Mouse (Mus musculus) monocyte, adult 2 months (primary cell): ENCODE results near the gene Gm20388.

ENCODE experiments used
- DNase-seq, 2 experiments: peaks; one replicate each; pipeline ENCODE4 v3.0.0; 2022; ENCODE audit warnings: low spot score in 2 of 2, low read depth in 1 of 2

The Gm20388 gene

DNA sequence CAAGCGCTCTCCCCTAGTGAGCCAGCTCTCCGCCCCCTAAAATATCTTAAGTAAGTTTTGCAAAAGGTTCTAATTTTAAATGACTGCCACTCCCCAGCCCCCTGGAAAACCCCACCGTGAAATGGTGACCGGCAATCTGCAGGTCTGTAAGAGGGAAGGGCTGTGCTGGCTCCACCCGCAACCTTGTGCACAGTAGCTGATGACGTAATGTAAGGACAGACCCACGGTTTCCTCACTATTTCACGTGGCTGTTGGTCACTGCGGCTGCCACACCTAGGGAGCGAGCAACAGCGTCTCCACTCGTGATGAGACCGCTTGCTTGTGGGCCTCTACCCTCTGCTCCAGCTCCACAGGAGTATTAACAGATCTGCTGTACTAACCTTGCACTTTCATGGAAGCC lies 1895.5 kb downstream of the Gm20388 start:
- no peak for DNase-seq

DNA sequence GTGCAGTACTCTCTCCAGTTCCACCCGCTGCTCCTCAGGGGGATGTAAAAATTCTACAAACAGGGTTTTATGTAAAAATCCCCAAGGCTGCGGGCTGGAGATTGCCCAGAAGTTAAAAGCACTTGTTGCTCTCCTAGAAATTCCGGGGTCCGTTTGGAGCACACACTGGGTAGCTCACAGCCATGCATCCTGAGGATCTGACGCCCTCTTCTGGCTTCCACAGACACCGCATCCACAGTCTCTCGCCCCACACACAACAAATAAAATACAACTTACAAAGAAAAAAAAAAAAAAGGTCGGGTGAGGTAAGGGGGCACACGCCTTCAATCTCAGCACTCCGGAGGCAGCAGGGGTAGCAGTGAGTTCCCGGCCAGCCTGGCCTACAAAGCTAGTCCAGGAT lies 1897.4 kb downstream of the Gm20388 start:
- DNase-seq, result no peak

DNA sequence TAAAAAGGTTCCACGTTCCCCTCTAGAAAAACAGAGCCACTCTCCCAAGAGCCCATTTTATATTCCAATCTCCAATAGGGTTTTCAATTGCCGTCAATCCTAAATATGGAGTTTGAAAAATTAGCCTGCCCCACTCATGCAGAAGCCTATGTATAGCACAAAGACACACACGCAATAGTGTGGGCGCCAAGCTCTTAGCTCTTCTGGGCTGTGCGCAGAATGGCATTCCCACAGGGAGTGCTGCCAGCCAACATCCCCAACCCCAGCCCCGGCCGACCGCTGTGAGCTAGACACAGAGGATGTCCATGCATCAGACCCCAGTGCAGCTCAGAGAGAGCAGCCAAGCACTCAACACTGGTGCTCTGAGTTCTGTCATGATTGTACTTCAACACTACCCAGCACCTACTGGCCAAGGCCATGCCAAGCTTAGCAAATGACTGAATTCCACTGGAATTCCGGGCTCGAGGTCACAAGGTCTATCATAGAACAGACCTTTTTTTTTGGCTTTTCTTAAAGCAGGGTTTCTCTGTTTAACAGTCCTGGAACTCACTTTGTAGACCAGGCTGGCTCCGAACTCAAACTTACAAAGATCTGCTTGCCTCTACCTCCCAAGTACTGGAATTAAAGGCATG lies 1899.0 kb downstream of the Gm20388 start:
- no peak for DNase-seq

DNA sequence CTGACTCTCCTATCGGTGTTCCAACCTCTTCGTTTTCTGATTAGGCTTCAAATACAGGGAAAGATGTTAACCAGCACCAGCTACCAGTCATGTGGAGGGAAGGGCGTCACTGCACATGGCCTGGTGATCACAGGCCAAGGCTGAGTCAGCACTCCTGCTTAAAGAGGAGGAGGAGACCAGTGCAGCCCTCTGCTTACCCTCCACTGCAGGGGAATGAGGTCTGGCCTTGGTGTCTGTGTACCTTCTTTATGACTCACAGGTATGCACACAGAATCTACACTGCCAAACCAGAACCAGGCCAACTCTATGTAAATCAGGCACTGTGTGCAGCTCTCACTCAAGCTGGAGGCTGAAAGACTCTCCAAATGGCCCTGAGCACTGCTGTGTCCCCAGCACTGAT lies 1900.9 kb downstream of the Gm20388 start:
- DNase-seq, result no peak

DNA sequence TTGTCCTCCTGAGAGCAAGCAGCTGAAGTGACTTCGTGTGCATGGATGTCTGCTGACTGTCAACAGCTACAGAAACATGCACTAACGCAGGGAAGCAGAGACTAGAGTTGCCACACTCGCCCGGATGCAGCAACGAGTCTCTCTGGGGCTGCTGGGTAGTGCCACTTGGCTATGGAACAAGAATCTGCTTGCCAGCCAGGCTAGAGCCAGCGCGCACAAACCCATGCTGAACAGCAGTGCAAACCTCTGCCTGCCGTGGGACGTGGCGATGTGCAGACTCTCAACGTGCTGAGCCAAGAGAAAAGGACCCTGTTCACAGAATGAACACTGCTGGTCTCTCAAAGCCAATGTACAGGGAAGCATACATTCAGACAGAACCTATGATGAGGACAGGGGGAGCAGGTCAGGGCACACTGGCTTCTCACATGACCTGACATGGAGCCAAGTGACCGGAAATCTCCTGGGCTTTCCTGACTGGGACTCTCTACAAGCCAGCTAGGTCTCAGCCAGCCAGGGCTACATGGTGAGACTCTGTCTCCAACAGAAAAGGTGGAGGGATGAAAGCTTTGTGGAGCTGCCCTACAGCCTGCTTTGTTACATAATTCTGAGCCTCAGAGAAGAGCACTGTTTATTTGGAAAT lies 1901.4 kb downstream of the Gm20388 start:
- no peak for DNase-seq

DNA sequence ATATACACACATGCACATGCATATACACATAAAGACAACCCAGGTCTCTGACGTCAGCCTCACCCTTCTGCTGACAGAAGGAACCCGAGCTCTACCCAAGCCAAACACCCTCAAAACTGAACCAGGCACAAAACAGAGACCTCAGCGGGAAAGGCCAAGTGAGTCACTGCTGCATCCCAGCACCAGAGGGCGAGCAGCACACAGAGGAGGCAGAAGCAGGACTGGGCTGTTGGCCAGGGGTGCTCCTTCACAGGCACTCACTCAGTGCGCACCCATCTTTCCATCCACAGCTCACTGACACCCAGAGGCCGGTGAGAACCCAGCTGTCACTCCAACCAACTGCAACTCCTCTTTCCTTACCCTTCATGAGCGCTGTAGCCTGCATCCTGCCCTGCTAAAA lies 1907.6 kb downstream of the Gm20388 start:
- no peak for DNase-seq

DNA sequence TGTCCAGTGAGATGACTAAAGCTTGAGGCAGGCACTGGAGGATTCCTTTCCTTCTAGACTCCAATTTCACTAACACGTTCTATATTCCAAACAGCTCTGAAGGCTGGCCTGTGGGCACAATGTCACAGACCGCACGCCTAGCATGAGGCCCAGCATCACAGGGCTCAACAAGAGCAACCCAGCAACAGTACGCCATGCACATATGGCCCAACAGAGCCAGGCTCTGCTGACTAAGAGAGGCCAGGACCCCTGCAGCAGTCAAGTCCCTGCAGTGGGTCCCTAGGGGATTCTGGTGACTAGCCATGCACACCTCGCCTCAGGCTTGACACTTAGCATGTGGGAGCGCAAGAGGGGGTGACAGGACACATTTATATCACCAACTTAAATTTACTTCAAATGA lies 1910.2 kb downstream of the Gm20388 start:
- DNase-seq, result no peak

DNA sequence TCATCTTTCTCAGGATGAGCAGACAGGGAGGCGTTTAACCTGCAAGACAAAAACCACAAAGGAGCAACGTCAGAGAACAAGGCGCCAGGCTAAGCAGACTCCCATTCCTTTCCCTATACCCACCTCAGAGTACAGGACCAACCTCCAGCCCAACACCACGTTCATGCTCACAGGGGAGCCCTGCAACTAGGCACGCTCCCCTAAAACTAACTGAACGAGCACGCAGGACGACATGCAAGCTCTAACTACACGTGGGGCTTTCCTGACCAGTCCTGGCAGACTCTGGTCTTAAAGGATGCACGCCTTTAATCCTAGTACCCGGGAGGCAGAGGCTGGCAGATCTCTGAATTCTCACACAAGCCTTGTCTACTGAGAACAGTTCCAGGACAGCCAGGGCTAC lies 1910.7 kb downstream of the Gm20388 start:
- no peak for DNase-seq

DNA sequence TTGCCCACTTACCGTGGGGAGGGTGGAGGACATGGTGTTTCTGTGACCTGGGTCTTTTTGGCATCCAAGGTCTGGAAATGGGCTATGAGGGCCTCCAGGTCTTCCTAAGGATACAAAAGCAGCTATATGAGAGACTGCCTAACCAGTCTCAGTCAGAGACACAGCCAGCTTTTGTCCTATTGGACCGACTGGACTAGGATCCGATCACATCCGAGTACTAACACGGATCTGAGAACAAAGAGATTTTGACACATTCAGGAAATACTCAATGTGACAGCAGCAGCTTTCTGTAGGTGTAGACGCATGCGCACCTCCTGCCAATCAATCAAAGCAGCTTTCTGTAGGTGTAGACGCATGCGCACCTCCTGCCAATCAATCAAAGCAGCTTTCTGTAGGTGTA lies 1911.1 kb downstream of the Gm20388 start:
- no peak for DNase-seq

DNA sequence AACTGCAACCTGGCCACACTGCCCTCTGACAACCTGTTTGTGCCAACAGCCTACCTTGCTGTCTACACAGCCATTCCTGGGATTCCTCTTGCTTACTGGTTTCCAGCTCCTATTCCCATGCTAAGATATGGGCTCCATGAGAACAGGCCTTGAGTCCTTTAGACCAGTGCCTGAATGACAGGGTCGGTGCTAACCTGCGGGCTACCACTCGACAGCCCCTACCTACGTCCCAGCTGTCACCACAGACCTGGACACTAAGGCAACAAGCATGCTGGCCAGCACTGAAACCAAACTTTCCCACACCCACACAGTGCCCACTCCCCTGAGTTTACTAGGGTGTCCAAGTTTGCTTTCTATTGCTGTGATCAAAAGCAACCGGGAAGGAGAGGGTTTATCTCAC lies 1917.1 kb downstream of the Gm20388 start:
- no peak for DNase-seq

DNA sequence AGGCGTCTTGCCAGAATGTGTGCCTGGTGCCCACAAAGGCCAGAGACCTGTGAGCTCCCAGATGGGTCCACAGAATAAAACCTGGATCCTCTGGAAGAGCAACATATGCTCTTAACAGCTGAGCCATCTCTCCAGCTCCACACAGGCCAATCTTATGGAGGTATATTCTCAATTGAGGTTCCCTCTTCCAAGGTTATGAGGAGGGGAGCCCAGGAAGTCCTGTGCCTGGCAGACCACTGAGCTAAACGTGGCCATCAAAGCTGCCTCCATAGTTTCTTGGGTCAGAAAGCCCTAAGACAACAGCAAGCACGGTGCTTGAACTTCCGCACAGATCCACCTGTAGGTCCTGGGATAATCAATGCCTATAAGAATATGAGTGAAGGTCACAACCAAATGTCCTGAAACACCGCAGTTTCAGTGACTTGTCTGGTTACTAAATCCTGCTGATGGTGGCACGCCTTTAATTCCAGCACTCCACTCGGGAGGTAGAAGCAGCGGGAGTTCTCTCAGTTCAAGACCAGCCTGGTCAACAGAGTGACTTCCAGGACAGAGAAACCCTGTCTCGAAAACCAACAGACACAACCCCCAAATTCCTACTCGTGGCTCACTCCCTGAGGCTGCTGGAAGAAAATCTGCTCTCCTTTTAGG lies 1917.9 kb downstream of the Gm20388 start:
- no peak for DNase-seq

DNA sequence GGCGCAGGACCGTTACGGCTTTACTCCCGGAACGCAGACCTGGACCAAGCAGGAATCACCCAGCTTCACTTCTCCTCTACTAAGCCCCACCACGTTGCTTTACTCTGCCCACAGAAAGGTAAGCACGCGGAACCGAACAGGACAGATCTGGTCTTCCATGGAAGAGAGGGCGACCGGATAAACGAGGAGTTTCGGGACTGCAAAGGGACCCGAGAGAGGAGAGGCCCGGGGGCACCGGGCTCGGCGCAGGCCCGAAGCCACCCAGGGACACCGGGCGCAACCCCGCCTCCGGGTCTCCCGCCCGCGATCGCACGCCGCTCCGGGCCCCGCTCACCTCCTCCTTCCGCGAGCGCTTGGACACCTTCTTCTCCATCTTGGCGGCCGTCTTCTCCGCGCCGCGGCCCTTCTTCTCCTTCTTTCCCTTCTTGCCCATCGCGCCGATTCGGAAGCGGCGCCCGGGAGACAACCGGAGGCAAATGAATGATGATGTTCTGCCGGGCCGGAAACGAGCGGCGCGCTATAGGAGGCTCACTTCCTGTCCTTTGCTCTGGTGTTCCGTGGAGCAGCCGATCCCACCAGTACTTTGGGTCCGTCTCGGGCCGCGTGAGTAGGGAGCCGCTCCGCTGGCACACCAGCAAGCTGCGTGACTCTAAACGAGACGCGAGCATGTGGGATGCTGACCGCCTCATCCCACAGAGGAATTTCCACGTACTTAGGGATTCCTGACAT lies 1918.6 kb downstream of the Gm20388 start, which contains the start of gene Klhdc4:
TSS of gene Klhdc4 (minus strand) at position 522 of the 729 bp plus-strand sequence.
- peak; percentile 60 to 80 for DNase-seq

DNA sequence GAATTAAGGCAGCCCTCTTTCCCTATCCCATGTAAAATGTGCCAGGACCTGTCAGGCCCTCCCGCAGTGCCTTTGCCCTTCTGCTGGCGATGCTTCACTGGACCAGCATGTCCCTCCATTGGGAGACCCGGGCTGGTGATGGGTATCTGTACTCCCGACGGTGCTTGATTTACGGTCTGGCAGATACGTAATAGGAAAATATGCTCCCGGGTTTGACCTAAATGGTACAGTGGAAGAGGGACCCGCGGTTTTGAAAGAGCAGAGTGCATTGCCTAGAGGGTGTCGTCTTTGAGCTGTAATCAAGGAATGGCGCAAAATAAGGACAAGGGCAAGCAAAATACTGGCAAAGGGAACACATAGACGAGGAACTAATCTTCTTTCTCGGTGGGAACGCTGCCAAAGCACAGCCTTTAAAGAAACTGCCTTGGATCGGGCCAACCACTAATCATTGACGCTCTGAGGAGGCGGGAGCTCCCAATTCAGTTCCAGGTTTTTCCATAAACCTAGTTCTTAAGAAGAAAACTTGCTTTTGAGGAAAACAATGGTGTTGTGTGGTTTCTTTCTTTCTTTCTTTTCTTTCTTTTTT lies 1919.2 kb downstream of the Gm20388 start:
- DNase-seq, result no peak

DNA sequence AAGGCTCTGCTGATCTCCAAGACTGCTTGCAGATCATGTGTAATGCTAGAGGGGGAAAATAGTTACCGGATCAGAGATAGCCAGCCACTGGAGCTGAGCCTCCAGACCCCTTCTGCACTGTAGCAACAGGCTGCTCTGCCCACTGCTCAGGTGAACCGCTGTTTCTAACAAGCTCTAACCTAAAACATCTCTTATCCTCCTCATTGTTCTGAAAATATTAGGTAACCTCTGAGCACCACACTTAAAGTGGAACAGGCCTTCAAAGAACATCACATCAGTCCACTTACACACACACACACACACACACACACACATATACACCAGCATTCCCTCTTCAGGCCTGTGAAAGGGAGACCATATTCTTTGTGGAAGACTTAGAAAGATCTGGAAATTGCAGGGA lies 1921.4 kb downstream of the Gm20388 start:
- no peak for DNase-seq

DNA sequence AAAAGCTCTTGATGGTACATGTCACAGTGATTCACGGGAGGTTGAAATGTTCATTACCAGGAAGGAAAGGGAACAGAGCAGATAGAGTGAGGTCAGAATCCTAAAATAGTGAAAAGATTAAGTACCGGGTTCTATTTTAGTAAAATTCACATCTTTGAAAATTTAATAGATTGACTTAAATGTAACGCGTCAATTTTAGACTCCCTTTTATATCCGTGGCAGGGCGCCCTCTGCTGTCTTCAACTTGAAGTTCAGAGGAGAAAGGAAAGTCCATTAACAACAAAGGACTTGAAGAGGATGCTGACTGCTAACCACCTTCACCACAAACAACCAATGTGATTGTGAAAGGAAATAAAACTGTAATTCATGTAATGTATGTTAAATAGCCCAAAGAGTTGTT lies 1921.9 kb downstream of the Gm20388 start:
- peak in 1 of 2 experiments; percentile 58 for DNase-seq

DNA sequence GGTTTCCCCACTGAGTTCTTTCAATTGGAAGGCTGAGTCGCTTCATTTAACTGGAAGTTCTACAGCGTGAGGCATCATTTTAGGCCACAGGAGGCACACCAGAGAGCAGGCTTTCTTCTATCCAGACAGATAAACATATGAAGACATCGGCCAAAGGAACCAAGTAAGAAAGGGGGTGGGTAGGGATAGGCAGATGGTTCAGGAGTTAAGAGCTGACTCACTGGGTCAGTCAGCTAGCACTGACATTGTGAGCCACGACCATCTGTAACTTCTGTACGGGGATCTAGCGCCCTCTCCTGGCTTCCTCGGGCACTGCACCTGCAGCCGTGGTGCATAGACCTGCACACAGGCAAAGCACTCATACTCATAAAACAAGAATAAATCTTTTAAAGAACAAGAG lies 1930.6 kb downstream of the Gm20388 start:
- peak in 1 of 2 experiments; percentile 44 for DNase-seq

DNA sequence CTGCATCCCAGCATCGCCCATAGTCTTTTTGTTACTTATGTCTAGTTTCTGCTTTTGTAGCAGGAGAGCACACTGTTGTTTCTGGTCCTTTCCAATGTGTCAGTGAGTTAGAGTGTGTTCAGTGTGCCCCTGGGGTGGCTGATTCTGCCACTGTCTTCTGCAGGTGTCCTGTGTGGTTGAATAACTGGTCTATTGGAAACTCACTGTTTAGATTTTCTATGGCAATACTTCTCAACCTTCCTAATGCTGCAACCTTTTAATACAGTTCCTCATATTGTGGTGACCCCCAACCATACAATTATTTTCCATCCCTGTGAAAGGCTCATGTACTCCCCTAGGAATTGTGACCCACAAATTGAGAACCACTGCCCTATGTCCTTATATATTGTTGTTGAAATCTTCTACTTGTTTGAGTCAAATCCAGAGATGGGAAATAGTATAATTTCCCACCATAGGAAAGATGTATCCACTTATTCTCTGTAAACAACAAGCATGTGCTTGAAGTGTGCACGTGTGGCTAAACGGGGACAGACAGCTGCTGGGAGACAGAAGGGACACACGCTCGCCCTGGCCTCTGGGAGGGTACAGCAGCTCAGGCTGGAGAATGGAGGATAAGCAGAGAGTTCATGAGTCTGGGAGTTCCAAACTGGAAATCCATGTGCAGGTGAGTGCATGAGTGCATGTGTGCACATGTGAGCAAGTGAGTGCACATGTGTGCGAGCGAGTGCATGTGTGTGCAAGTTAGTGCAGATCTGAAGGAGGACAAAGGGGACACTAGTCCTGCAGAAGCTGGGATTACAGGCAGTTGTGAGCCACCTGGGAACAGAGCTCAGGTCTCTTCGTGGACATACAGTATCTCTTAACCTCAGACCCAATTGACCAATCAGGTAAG lies 1931.7 kb downstream of the Gm20388 start:
- DNase-seq, result no peak

DNA sequence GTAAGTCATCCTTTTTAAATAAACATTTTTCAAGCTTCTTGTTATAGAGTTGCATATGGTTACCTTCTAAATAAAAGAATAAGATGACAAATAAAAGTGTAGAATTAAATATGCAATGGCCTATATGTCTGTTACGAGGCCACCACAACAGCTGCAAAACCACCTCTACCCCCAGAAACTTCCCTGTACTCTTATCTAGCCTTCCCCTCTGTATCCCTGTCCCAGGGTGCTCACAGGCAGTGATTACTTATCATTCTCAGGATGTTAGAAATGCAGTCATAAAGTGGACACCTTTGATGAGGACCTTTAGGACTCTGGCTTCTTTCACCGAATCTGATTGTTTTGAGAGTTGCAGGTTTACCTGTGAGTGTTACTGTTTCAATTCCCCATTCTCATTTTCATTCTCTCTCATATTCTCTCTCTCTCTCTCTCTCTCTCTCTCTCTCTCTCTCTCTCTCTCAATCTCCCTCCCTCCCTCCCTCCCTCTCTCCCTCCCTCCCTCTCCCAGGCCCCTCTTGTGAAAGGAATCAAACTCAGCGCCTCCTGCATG lies 1932.6 kb downstream of the Gm20388 start:
- DNase-seq, result no peak

DNA sequence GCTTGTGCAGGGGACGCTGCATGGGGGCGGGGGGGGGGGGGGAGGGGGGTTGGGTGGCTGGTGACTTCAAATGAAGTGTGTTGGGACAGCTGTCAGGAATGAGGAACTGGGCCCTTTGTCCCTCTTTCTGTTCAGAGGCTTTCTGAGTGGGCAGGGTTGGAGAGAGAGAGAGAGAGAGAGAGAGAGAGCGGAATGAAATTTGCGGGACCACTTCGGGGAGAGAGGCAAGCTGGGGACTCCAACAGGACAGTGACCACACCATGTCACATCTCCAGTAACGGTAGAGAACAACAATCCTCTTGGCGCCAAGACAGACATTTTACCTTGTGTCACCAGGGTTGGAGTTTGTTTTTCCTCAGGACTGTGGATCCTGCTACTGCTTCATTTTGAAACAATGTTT lies 1934.1 kb downstream of the Gm20388 start:
- DNase-seq, result no peak

DNA sequence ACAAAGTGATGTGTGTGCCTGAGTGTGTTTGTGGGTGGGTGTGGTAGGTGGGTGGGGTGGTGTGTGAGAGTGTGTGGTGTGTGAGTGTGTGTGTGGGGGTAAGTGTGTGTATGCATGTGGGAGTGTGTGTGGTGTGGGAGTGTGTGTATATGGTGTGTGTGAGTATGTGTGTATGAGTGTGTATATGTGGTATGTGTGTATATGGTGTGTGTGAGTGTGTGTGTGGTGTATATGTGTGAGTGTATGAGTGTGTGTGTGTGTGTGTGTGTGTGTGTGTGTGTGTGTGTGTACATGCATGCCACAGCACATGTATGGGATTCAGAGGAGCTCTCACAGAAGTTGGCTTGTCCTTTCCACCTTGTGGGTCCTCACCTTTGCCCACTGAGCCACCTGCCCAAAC lies 1936.2 kb downstream of the Gm20388 start:
- no peak for DNase-seq
